Mouse (Mus musculus): ENCODE results near the gene Xrcc2. TPM values are rescaled to one million over a fixed set of nuclear protein-coding genes. Genes with fewer than 3 reads are reported as not detected.

Xrcc2 gene
- polyA plus RNA-seq, 1 experiment from 2014 or later = 4.2 TPM

DNA sequence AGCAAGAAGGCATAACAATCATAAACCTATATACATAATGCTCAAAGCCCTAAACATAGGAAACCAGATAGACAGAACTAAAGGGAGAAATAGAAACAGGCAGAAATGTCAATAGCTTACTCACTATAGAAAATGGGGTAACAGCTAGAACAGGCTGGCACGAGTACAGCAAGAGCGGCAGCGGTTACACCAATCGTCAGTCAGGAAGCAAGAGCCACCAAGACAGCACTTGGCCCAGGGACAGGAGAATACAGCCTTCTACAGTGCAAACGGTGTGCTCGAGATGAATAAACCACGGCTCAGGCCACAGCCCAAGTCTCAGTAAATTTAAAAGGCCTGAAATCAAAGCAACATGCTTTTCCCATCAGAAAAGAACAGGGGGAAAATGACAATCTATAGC lies 9.4 kb downstream of the Xrcc2 start:
- WGBS = 53% methylated on average over 7 of the region's 7 CpGs
- H3K4me1 ChIP-seq (ENCODE audit: control insufficient read depth, insufficient read depth, low read length) = peaks cover 5% of the 10 kb centered on the region; the same call in 1 of the 2 replicates
- no peak overlapping the region for H3K27ac ChIP-seq (ENCODE audit: low read depth, low read length)
- DNase-seq (ENCODE audit: low spot score) (peak; percentile 50), ATAC-seq (0 out of 2 replicates have a peak, but pooled peaks have one; percentile 34)
- peaks cover 33% of the 10 kb centered on the region for H3K36me3 ChIP-seq (ENCODE audit: control insufficient read depth, insufficient read depth, low read length)
- no peak overlapping the region for H3K9ac ChIP-seq (ENCODE audit: low read length)
- H3K4me3 ChIP-seq (ENCODE audit: low read depth, low read length) = no peak overlapping the region
- H3K4me2 ChIP-seq (ENCODE audit: low read length) = no peak overlapping the region
- no peaks in the 10 kb centered on the region for H3K9me3 ChIP-seq (replicated peaks; ENCODE audit: control insufficient read depth, low read length)
- no peaks in the 10 kb centered on the region for H3K27me3 ChIP-seq (replicated peaks; ENCODE audit: control insufficient read depth, insufficient read depth, low read length)

DNA sequence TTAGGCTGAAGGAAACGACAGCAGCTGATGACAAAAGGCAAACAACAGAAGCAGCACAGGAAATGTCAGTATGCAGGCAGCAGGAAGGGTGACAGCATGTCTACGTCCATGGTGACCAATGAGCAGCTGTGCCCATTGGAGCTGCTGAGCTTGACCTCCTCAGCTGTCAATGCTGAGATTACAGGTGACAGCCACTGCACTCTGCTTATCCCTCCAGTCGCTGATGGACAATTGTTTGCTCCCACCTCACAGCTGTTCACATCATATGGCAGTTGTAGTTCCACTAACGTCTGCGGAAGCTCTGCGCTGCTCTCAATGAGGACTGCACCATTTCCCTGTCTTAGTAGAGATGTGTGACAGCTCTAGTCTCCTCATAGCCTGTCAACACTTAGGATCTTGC lies 9.8 kb downstream of the Xrcc2 start:
- Histone ChIP-seq H3K36me3 (ENCODE audit: control insufficient read depth, insufficient read depth, low read length) (peaks cover 37% of the 10 kb centered on the region), H3K9me3 (replicated peaks; ENCODE audit: control insufficient read depth, low read length) (no peaks in the 10 kb centered on the region), H3K9ac (ENCODE audit: low read length) (no peak overlapping the region), H3K4me3 (ENCODE audit: low read depth, low read length) (no peak overlapping the region), H3K27ac (ENCODE audit: low read depth, low read length) (no peak overlapping the region), H3K4me2 (ENCODE audit: low read length) (no peak overlapping the region), H3K27me3 (replicated peaks; ENCODE audit: control insufficient read depth, insufficient read depth, low read length) (no peaks in the 10 kb centered on the region), H3K4me1 (ENCODE audit: control insufficient read depth, insufficient read depth, low read length) (peaks cover 5% of the 10 kb centered on the region; the same call in 1 of the 2 replicates)
- ATAC-seq = no peak
- DNase-seq (ENCODE audit: low spot score) = no peak
- WGBS = 83% methylated on average over 6 of the region's 6 CpGs

DNA sequence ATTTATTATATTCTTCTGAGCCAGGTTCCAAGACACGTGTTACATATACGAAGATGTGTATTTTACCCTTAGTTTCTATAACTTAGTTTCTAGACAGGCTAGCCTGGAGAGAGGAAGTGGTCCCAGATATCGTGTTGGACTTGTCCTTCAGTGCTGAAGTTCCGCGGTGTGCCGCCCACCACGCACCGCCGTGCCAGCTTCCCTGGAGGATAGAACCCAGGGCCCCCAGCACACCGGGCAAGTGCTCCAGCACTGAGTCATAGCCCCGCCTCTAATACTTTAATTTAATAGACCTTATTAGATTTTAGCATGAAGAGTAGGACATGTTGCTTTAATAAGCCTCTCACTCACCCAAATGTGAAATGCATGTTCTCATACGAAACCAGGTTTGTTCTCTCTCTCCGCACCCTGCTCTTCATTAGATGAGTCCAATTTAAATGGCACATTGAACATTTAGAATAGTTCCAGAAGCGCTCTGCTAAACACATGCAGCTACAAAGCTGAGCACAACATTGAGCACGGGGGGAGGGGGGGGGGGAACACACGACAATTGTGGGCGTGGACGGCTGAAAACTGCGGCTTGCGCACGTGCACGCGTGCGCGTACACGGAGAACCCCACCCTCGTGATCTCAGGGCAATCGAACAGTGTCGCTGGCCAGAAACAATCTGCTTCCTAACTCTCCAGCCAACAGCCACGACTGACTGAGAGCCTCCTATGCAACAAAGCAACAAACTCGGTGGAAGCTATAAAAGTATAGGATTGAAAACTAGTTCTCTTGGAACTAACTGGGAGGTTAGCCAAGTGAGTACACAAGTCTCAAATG lies 33.7 kb downstream of the Xrcc2 start:
- 88% methylated on average over 31 of the region's 31 CpGs for WGBS
- Histone ChIP-seq H3K27me3 (replicated peaks; ENCODE audit: control insufficient read depth, insufficient read depth, low read length) (no peaks in the 10 kb centered on the region), H3K36me3 (ENCODE audit: control insufficient read depth, insufficient read depth, low read length) (no peaks in the 10 kb centered on the region), H3K4me2 (ENCODE audit: low read length) (no peak overlapping the region), H3K4me3 (ENCODE audit: low read depth, low read length) (no peak overlapping the region), H3K9ac (ENCODE audit: low read length) (no peak overlapping the region), H3K27ac (ENCODE audit: low read depth, low read length) (no peak overlapping the region), H3K9me3 (replicated peaks; ENCODE audit: control insufficient read depth, low read length) (no peaks in the 10 kb centered on the region), H3K4me1 (ENCODE audit: control insufficient read depth, insufficient read depth, low read length) (no peaks in the 10 kb centered on the region)
- DNase-seq (ENCODE audit: low spot score) (no peak), ATAC-seq (no peak)

DNA sequence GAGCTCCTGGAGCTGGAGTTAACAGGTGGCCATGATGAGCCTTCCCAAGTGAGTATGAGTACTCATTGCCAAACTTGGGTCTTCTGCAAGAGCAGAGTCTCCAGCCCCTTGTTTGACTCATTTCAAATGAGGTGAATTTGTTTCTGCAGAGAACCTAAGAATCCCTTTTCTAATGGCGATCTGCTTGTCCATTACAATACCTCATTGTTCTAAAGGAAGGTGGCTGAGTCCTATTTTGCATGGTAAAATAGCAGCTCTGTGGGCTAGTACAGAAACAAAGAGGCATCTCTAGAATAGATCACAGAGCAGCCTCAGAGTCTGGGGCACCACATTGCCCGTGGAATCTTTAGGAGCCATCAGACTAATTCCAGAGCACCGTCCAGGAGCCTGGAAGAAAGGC lies 34.6 kb downstream of the Xrcc2 start:
- H3K27me3 ChIP-seq (replicated peaks; ENCODE audit: control insufficient read depth, insufficient read depth, low read length) = no peaks in the 10 kb centered on the region
- peaks cover 4% of the 10 kb centered on the region; the same call in 1 of the 2 replicates for H3K4me1 ChIP-seq (ENCODE audit: control insufficient read depth, insufficient read depth, low read length)
- H3K9ac ChIP-seq (ENCODE audit: low read length) = no peak overlapping the region
- WGBS = 31% methylated on average over 3 of the region's 3 CpGs
- ATAC-seq (no peak), DNase-seq (ENCODE audit: low spot score) (no peak)
- H3K4me2 ChIP-seq (ENCODE audit: low read length) = no peak overlapping the region
- H3K36me3 ChIP-seq (ENCODE audit: control insufficient read depth, insufficient read depth, low read length) = no peaks in the 10 kb centered on the region
- H3K4me3 ChIP-seq (ENCODE audit: low read depth, low read length) = no peak overlapping the region
- H3K27ac ChIP-seq (ENCODE audit: low read depth, low read length) = no peak overlapping the region
- no peaks in the 10 kb centered on the region for H3K9me3 ChIP-seq (replicated peaks; ENCODE audit: control insufficient read depth, low read length)

DNA sequence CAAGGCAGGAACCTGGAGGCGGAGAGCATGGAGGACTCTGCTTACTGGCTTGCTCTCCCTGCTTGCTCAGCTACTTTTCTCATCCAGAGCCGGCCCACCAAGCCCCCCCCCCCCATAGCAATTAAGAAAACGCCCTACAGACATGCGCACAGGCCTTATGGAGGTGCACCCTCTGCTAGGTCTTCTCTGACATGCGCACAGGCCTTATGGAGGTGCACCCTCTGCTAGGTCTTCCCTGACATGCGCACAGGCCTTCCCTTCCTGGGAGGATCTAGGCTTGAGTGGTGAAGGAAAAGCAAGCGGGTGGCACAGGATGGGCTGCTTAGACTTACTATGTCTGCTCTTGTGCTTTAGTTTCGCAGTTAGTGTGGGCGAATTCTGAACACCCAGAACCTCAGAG lies 37.3 kb downstream of the Xrcc2 start:
- ATAC-seq (no peak), DNase-seq (ENCODE audit: low spot score) (no peak)
- Histone ChIP-seq H3K36me3 (ENCODE audit: control insufficient read depth, insufficient read depth, low read length) (no peaks in the 10 kb centered on the region), H3K4me3 (ENCODE audit: low read depth, low read length) (no peak overlapping the region), H3K9ac (ENCODE audit: low read length) (no peak overlapping the region), H3K4me2 (ENCODE audit: low read length) (no peak overlapping the region), H3K4me1 (ENCODE audit: control insufficient read depth, insufficient read depth, low read length) (peaks cover 4% of the 10 kb centered on the region; the same call in 1 of the 2 replicates), H3K27ac (ENCODE audit: low read depth, low read length) (no peak overlapping the region), H3K9me3 (replicated peaks; ENCODE audit: control insufficient read depth, low read length) (no peaks in the 10 kb centered on the region), H3K27me3 (replicated peaks; ENCODE audit: control insufficient read depth, insufficient read depth, low read length) (no peaks in the 10 kb centered on the region)
- WGBS = 87% methylated on average over 9 of the region's 9 CpGs

DNA sequence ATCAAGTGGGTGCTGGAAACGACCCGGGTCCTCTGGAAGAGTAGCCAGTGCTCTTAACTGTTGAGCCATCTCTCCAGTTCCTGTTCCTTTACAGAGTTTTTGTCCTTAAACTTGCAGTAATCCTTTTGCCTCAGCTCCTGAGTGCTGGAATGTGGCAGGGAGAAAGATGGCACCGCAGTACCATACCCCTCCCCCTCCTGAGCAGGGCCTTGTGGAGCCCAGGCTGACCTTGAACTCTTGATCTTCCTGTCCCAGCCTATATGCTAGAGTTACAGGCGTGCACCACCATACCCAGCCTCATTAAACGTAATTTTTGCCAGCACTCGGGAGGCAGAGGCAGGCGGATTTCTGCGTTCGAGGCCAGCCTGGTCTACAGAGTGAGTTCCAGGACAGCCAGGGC lies 38.9 kb downstream of the Xrcc2 start:
- ATAC-seq (0 out of 2 replicates have a peak, but pooled peaks have one; percentile 7), DNase-seq (ENCODE audit: low spot score) (no peak)
- Histone ChIP-seq H3K27me3 (replicated peaks; ENCODE audit: control insufficient read depth, insufficient read depth, low read length) (no peaks in the 10 kb centered on the region), H3K9ac (ENCODE audit: low read length) (no peak overlapping the region), H3K27ac (ENCODE audit: low read depth, low read length) (peak overlapping the region; percentile 72; the same call in 1 of the 2 replicates), H3K36me3 (ENCODE audit: control insufficient read depth, insufficient read depth, low read length) (no peaks in the 10 kb centered on the region), H3K9me3 (replicated peaks; ENCODE audit: control insufficient read depth, low read length) (no peaks in the 10 kb centered on the region), H3K4me3 (ENCODE audit: low read depth, low read length) (no peak overlapping the region), H3K4me2 (ENCODE audit: low read length) (no peak overlapping the region), H3K4me1 (ENCODE audit: control insufficient read depth, insufficient read depth, low read length) (peaks cover 4% of the 10 kb centered on the region; the same call in 1 of the 2 replicates)
- 62% methylated on average over 9 of the region's 9 CpGs for WGBS

DNA sequence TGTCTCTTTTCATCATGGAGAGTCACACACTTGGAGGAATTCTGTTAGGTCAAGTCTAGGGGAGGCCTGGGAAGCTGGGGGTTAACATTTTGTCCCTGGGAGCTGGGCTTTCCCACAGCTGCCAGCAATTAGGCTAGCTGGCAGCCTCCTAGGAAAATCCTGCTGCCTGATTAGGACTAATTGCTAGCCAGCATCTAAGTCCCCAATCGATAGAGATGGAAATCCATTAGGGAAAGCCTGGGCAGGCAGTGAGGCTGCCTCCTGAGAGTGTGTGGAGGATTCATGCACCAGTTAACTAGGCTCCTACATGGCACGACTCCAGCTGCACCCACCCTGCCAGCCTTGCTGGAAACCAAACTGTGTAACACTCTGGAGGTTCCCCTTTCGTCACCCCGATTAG lies 39.5 kb downstream of the Xrcc2 start:
- ATAC-seq = peak; percentile 95
- Histone ChIP-seq H3K9me3 (replicated peaks; ENCODE audit: control insufficient read depth, low read length) (no peaks in the 10 kb centered on the region), H3K4me1 (ENCODE audit: control insufficient read depth, insufficient read depth, low read length) (peaks cover 4% of the 10 kb centered on the region; the same call in 1 of the 2 replicates), H3K4me3 (ENCODE audit: low read depth, low read length) (no peak overlapping the region), H3K36me3 (ENCODE audit: control insufficient read depth, insufficient read depth, low read length) (no peaks in the 10 kb centered on the region), H3K9ac (ENCODE audit: low read length) (no peak overlapping the region), H3K27me3 (replicated peaks; ENCODE audit: control insufficient read depth, insufficient read depth, low read length) (no peaks in the 10 kb centered on the region), H3K27ac (ENCODE audit: low read depth, low read length) (peak overlapping the region; percentile 72; the same call in 1 of the 2 replicates), H3K4me2 (ENCODE audit: low read length) (no peak overlapping the region)
- peak; percentile 94 for DNase-seq (ENCODE audit: low spot score)
- WGBS = 6% methylated on average over 4 of the region's 4 CpGs

DNA sequence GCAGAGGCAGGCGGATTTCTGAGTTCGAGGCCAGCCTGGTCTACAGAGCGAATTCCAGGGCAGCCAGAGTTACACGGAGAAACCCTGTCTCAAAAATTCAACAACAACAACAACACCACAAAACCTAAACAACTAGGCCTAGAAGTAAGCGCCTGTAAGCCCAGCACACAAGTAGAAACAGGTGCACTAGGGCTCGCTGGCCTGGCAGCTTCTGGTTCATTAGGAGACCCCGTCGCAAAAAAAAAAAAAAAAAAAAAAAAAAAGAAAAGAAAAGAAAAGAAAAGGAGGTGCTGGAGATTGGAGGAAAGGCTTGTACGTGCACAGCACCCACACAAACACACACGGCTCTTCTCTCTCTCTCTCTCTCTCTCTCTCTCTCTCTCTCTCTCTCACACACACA lies 40.1 kb downstream of the Xrcc2 start:
- Histone ChIP-seq H3K27me3 (replicated peaks; ENCODE audit: control insufficient read depth, insufficient read depth, low read length) (no peaks in the 10 kb centered on the region), H3K4me1 (ENCODE audit: control insufficient read depth, insufficient read depth, low read length) (peaks cover 4% of the 10 kb centered on the region; the same call in 1 of the 2 replicates), H3K4me2 (ENCODE audit: low read length) (no peak overlapping the region), H3K27ac (ENCODE audit: low read depth, low read length) (peak overlapping the region; percentile 72; the same call in 1 of the 2 replicates), H3K9ac (ENCODE audit: low read length) (no peak overlapping the region), H3K36me3 (ENCODE audit: control insufficient read depth, insufficient read depth, low read length) (no peaks in the 10 kb centered on the region), H3K4me3 (ENCODE audit: low read depth, low read length) (no peak overlapping the region), H3K9me3 (replicated peaks; ENCODE audit: control insufficient read depth, low read length) (no peaks in the 10 kb centered on the region)
- ATAC-seq (peak; percentile 47; the same call in 1 of the 2 replicates), DNase-seq (ENCODE audit: low spot score) (peak; percentile 48)
- 34% methylated on average over 10 of the region's 10 CpGs for WGBS

DNA sequence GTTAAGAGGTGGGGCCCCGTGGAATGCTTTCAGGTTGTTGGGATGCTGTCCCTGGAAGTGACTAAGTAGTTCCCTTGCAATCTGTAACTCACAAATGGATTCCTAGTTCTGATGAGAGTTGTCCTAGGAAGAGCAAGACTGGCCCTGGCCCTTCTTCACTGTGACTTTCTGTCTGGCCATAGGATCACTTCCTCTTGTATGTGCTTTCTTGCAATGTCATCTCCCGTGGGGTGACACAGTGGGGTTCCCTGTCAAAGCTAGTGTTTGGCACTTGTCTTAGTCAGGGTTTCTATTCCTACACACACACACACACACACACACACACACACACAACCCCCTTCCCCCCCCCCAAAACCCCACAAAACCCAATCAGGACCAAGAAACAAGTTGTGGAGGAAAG lies 42.5 kb downstream of the Xrcc2 start:
- peaks cover 4% of the 10 kb centered on the region; the same call in 1 of the 2 replicates for H3K4me1 ChIP-seq (ENCODE audit: control insufficient read depth, insufficient read depth, low read length)
- H3K4me3 ChIP-seq (ENCODE audit: low read depth, low read length) = no peak overlapping the region
- no peaks in the 10 kb centered on the region for H3K9me3 ChIP-seq (replicated peaks; ENCODE audit: control insufficient read depth, low read length)
- no peak for ATAC-seq
- no peak overlapping the region for H3K27ac ChIP-seq (ENCODE audit: low read depth, low read length)
- no peak overlapping the region for H3K9ac ChIP-seq (ENCODE audit: low read length)
- no peaks in the 10 kb centered on the region for H3K27me3 ChIP-seq (replicated peaks; ENCODE audit: control insufficient read depth, insufficient read depth, low read length)
- no peak overlapping the region for H3K4me2 ChIP-seq (ENCODE audit: low read length)
- H3K36me3 ChIP-seq (ENCODE audit: control insufficient read depth, insufficient read depth, low read length) = no peaks in the 10 kb centered on the region
- 70% methylated on average over 2 of the region's 2 CpGs for WGBS
- no peak for DNase-seq (ENCODE audit: low spot score)

Measured in forebrain, embryonic 14.5 days (tissue).